9 mouse cellular contexts compared by ENCODE assay signal in genomic region chr17:90628469-90628868, GRCm38 (mm10).
DNase-seq lines count a peak whose midpoint lies in the region; ATAC-seq and TF ChIP-seq lines count a peak whose summit lies in the region.
"Had no signal": no experiment of that assay in that cellular context is flagged by ENCODE, and none has a peak within 500 bp of the region (broad histone marks: within the 10 kb centered on the region; RNA-seq: fewer than 3 reads in every experiment).

No protein-coding gene starts in this region.

- TF ChIP-seq CTCF in lung, embryonic 14.5 days (IDR thresholded peaks at IDR 0.05; ENCODE audit: low read depth), result peak; percentile 58
- peak; percentile 29; the same call in 1 of the 2 replicates for TF ChIP-seq CTCF in cortical plate, adult 2 months (IDR thresholded peaks at IDR 0.05; ENCODE audit: extremely low read depth, insufficient read depth, low read length)
- peak; percentile 74 for TF ChIP-seq CTCF in stomach, postnatal 0 days (IDR thresholded peaks at IDR 0.05; ENCODE audit: low read depth)

- H3K4me1 ChIP-seq in lung, embryonic 14.5 days (ENCODE audit: insufficient read depth), result no peaks in the 10 kb centered on the region
- H3K4me1 ChIP-seq in cortical plate, adult 2 months (ENCODE audit: control insufficient read depth, insufficient read depth, low read length), result peaks cover 2% of the 10 kb centered on the region; the same call in 1 of the 2 replicates
- H3K4me1 ChIP-seq in stomach, postnatal 0 days (replicated peaks; ENCODE audit: control insufficient read depth, insufficient read depth), result no peaks in the 10 kb centered on the region
- H3K4me1 ChIP-seq: liver, embryonic 15.5 days had no signal

- no peak overlapping the region for H3K9ac ChIP-seq in lung, embryonic 14.5 days
- no peak overlapping the region for H3K9ac ChIP-seq in stomach, postnatal 0 days (ENCODE audit: low read length)
- H3K9ac ChIP-seq: liver, embryonic 15.5 days had no signal

- no peak for TF ChIP-seq EP300 in stomach, postnatal 0 days (optimal IDR thresholded peaks at IDR 0.05)

- 22% methylated on average over 2 of the region's 2 CpGs for WGBS in lung, embryonic 14.5 days
- 11% methylated on average over 2 of the region's 2 CpGs for WGBS in stomach, postnatal 0 days

- peak; percentile 60; the same call in 1 of the 2 replicates for ATAC-seq in lung, embryonic 14.5 days (ENCODE audit: insufficient read depth)
- no peak for ATAC-seq in stomach, postnatal 0 days (ENCODE audit: low FRiP score, low TSS enrichment)

- no peak overlapping the region for H3K4me2 ChIP-seq in lung, embryonic 14.5 days
- H3K4me2 ChIP-seq in stomach, postnatal 0 days (replicated peaks; ENCODE audit: low read depth), result no peak overlapping the region
- H3K4me2 ChIP-seq: liver, embryonic 15.5 days had no signal

- TF ChIP-seq POLR2A in cortical plate, adult 2 months (IDR thresholded peaks at IDR 0.05; ENCODE audit: extremely low read depth, insufficient read depth, low read length), result no peak

- H3K36me3 ChIP-seq in lung, embryonic 14.5 days (ENCODE audit: insufficient read depth), result no peaks in the 10 kb centered on the region
- H3K36me3 ChIP-seq in stomach, postnatal 0 days (ENCODE audit: control insufficient read depth, insufficient read depth, low read length), result no peaks in the 10 kb centered on the region
- H3K36me3 ChIP-seq: liver, embryonic 15.5 days had no signal

- H3K9me3 ChIP-seq in lung, embryonic 14.5 days (ENCODE audit: low read depth, low read length), result no peaks in the 10 kb centered on the region
- no peaks in the 10 kb centered on the region for H3K9me3 ChIP-seq in stomach, postnatal 0 days (ENCODE audit: control insufficient read depth, low read length)
- H3K9me3 ChIP-seq: liver, embryonic 15.5 days had no signal

- DNase-seq in adrenal gland, adult 8-10 months, result peak; percentile 12
- no peak for DNase-seq in adrenal gland, postnatal 25 days
- DNase-seq in lung, embryonic 14.5 days, result peak; percentile 60
- DNase-seq in lung, postnatal 4 days, result no peak
- peak; percentile 17 to 24 for DNase-seq in kidney, postnatal 36 days
- no peak for DNase-seq in stomach, postnatal 0 days (ENCODE audit: low spot score)
- DNase-seq in thymus, adult 18-20 months, result no peak

- H3K27me3 ChIP-seq in lung, embryonic 14.5 days (ENCODE audit: insufficient read depth, low read length), result no peaks in the 10 kb centered on the region
- no peaks in the 10 kb centered on the region for H3K27me3 ChIP-seq in stomach, postnatal 0 days (ENCODE audit: control insufficient read depth, insufficient read depth, low read length)
- H3K27me3 ChIP-seq: liver, embryonic 15.5 days had no signal

- H3K27ac ChIP-seq in lung, embryonic 14.5 days (ENCODE audit: low read depth), result no peak overlapping the region
- no peak overlapping the region for H3K27ac ChIP-seq in cortical plate, adult 2 months (ENCODE audit: insufficient read depth, low read length)
- no peak overlapping the region for H3K27ac ChIP-seq in stomach, postnatal 0 days (replicated peaks)
- H3K27ac ChIP-seq: liver, embryonic 15.5 days had no signal

- no peak overlapping the region for H3K4me3 ChIP-seq in lung, embryonic 14.5 days (ENCODE audit: low read depth, low read length)
- H3K4me3 ChIP-seq in cortical plate, adult 2 months (ENCODE audit: insufficient read depth, low read length), result no peak overlapping the region
- H3K4me3 ChIP-seq in stomach, postnatal 0 days (ENCODE audit: low read depth, low read length), result no peak overlapping the region
- H3K4me3 ChIP-seq: liver, embryonic 15.5 days had no signal

Comparison
In these comparisons a context has a peak if more than half of its experiments do, and no peak if none do; other contexts are left out.
1. DNase-seq: peak in adrenal gland, adult 8-10 months (single experiment), lung, embryonic 14.5 days (single experiment) and kidney, postnatal 36 days (2 of 2); none in adrenal gland, postnatal 25 days (single experiment), lung, postnatal 4 days (0 of 2), stomach, postnatal 0 days (single experiment) and thymus, adult 18-20 months (0 of 2).
2. Peak in every context shown above with its lines, with median percentiles within 50 percentile points of each other: CTCF ChIP-seq.